Mouse (Mus musculus) stomach, postnatal 0 days (tissue): Measurements from ENCODE around the gene Tmem248.

Experiments used
- CTCF ChIP-seq: IDR thresholded peaks from 2 replicates; pipeline ENCODE4 v1.5.1; 2016; ENCODE audit warnings: antibody characterized with exemption, low read depth, mild to moderate bottlenecking, moderate library complexity
- EP300 ChIP-seq: optimal IDR thresholded peaks from 2 replicates; pipeline ENCODE3; 2016; ENCODE audit warnings: antibody characterized with exemption

DNA sequence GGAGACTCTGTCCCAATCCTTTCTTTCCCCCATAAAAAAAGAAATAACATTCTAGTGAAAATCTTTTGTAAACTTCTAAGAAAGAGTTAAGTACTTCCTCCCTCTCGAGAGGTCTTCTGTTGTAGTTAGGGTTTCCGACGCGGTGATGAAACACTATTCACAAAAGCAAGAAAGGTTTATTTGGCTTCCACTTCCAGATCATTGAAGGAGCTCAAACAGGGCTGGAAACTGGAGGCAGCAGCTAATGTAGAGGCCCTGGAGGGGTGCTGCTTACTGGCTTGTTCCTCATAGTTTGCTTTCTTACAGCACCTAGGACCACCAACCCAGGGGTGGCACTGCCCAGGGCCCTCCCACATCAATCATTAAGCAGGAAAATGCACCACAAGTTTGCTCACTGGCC lies 11.2 kb downstream of the Tmem248 start:
- no peak for TF ChIP-seq CTCF
- TF ChIP-seq EP300: no peak
